Mouse (Mus musculus) midbrain, embryonic 12.5 days (tissue): Measurements from ENCODE around the gene Fbxo47. TPM values are rescaled to one million over a fixed set of nuclear protein-coding genes. Genes with fewer than 3 reads are reported as not detected.
A peak's percentile ranks its signal among the peaks of the same experiment; 100 is the strongest.

Source experiments
- ATAC-seq: fragments of 200-750 bp; cut with Nextera tagmentation; 2 replicates; pipeline ENCODE4 v1.8.0; 2017; ENCODE audit warnings: low read depth, moderate TSS enrichment, moderate library complexity; ENCODE audit not compliant: low FRiP score
- H3K27ac ChIP-seq: fragments of 300-500 bp; sonication (generic); replicated peaks from 2 replicates; pipeline ENCODE4 v1.5.1; 2016; ENCODE audit warnings: mild to moderate bottlenecking
- H3K27me3 ChIP-seq: fragments of 300-500 bp; sonication (generic); 2 replicates; pipeline ENCODE4 v1.6.1; 2016; ENCODE audit warnings: mild to moderate bottlenecking
- H3K36me3 ChIP-seq: fragments of 300-500 bp; sonication (generic); 2 replicates; pipeline ENCODE4 v1.6.1; 2016
- H3K4me1 ChIP-seq: fragments of 300-500 bp; sonication (generic); 2 replicates; pipeline ENCODE4 v1.6.1; 2016
- H3K4me2 ChIP-seq: fragments of 300-500 bp; sonication (generic); replicated peaks from 2 replicates; pipeline ENCODE4 v1.6.1; 2016; ENCODE audit warnings: mild to moderate bottlenecking, moderate library complexity
- H3K4me3 ChIP-seq: fragments of 300-500 bp; sonication (generic); 2 replicates; pipeline ENCODE4 v1.5.1; 2016; ENCODE audit warnings: mild to moderate bottlenecking
- H3K9ac ChIP-seq: fragments of 300-500 bp; sonication (generic); replicated peaks from 2 replicates; pipeline ENCODE4 v1.6.1; 2016; ENCODE audit warnings: mild to moderate bottlenecking, moderate library complexity
- H3K9me3 ChIP-seq: fragments of 300-500 bp; sonication (generic); 2 replicates; pipeline ENCODE4 v1.6.1; 2016; ENCODE audit warnings: mild to moderate bottlenecking
- WGBS: fragments of 180-500 bp; shearing (Covaris S2); methylation state at CpG from one replicate; pipeline ENCODE4 v1.1.7; 2016; 5-methylcytosine and 5-hydroxymethylcytosine counted together
- polyA plus RNA-seq: library from polyadenylated mRNA; unstranded; fragments of >200 nt; fragmentation: Nextera tagmentation; extraction: Ambion mirVana; gene quantifications from 2 replicates; pipeline ENCODE4 v1.2.1, GENCODE M21; 2016

The Fbxo47 gene
- polyA plus RNA-seq, 1 experiment from 2014 or later = 0.54 TPM

- Histone ChIP-seq H3K9me3 (no peaks in the 10 kb centered on the region), H3K4me3 (no peak overlapping the region), H3K36me3 (peaks cover 26% of the 10 kb centered on the region), H3K4me2 (no peak overlapping the region), H3K27me3 (no peaks in the 10 kb centered on the region), H3K4me1 (peaks cover 62% of the 10 kb centered on the region), H3K9ac (no peak overlapping the region), H3K27ac (0 out of 2 replicates have a peak overlapping the region, but pooled peaks have one; percentile 35)
- 41% methylated on average over 5 of the region's 5 CpGs for WGBS
- no peak for ATAC-seq
These were observed 66.6 kb downstream of the Fbxo47 start for GRCm38 (mm10) chr11:97817379-97817778.

- Histone ChIP-seq H3K4me2 (no peak overlapping the region), H3K9ac (no peak overlapping the region), H3K36me3 (peaks cover 26% of the 10 kb centered on the region), H3K27me3 (no peaks in the 10 kb centered on the region), H3K9me3 (no peaks in the 10 kb centered on the region), H3K27ac (no peak overlapping the region; the same call in 1 of the 2 replicates), H3K4me1 (peaks cover 66% of the 10 kb centered on the region), H3K4me3 (no peak overlapping the region)
- ATAC-seq = no peak
- 60% methylated on average over 9 of the region's 9 CpGs for WGBS
These were observed 67.0 kb downstream of the Fbxo47 start for GRCm38 (mm10) chr11:97816916-97817315.

DNA sequence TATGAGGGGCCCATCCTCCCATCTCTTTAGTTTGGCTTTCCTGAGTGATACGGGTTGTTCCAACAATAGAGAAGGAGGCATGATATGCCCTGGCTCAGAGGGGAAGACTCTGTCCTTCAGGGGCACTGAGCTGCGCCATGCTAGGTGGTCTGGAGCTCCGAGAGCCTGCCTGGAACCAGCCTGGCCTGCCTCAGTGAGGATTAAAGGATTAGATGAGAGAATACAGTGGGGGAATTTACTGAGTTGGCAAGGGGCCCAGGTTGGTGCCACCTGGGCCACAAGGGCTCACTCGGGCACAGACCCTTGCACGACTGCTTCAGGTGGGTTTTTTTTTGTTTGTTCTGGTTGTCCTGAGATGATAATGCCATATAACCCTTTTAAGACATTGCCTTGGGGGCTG, 67.8 kb downstream of the Fbxo47 start:
- H3K9me3 ChIP-seq = no peaks in the 10 kb centered on the region
- H3K36me3 ChIP-seq = peaks cover 23% of the 10 kb centered on the region
- no peak overlapping the region for H3K4me2 ChIP-seq
- no peaks in the 10 kb centered on the region for H3K27me3 ChIP-seq
- peak overlapping the region; percentile 21; the same call in 1 of the 2 replicates for H3K27ac ChIP-seq
- peaks cover 74% of the 10 kb centered on the region for H3K4me1 ChIP-seq
- no peak for ATAC-seq
- no peak overlapping the region for H3K9ac ChIP-seq
- WGBS = 37% methylated on average over 5 of the region's 5 CpGs
- H3K4me3 ChIP-seq = no peak overlapping the region

- Histone ChIP-seq H3K9ac (0 out of 2 replicates have a peak overlapping the region, but pooled peaks have one; percentile 15), H3K27me3 (no peaks in the 10 kb centered on the region), H3K4me1 (peaks cover 77% of the 10 kb centered on the region), H3K27ac (peak overlapping the region; percentile 21; the same call in 1 of the 2 replicates), H3K4me2 (no peak overlapping the region), H3K9me3 (no peaks in the 10 kb centered on the region), H3K36me3 (peaks cover 22% of the 10 kb centered on the region), H3K4me3 (no peak overlapping the region)
- WGBS = 62% methylated on average over 11 of the region's 11 CpGs
- no peak for ATAC-seq
These were observed 68.2 kb downstream of the Fbxo47 start for GRCm38 (mm10) chr11:97815736-97816135.

- Histone ChIP-seq H3K4me3 (no peak overlapping the region), H3K4me2 (no peak overlapping the region), H3K27me3 (no peaks in the 10 kb centered on the region), H3K4me1 (peaks cover 87% of the 10 kb centered on the region), H3K27ac (peak overlapping the region; percentile 94), H3K9me3 (no peaks in the 10 kb centered on the region), H3K36me3 (peaks cover 30% of the 10 kb centered on the region), H3K9ac (peak overlapping the region; percentile 40; the same call in 1 of the 2 replicates)
- ATAC-seq = no peak
- WGBS = 78% methylated on average over 17 of the region's 17 CpGs
These were observed 70.0 kb downstream of the Fbxo47 start for GRCm38 (mm10) chr11:97813746-97814515.

GRCm38 (mm10) chr11:97813085-97813484, 70.9 kb downstream of the Fbxo47 start:
- H3K4me2 ChIP-seq = peak overlapping the region; percentile 46
- H3K4me1 ChIP-seq = peaks cover 87% of the 10 kb centered on the region
- ATAC-seq = peak; percentile 45
- H3K9ac ChIP-seq = peak overlapping the region; percentile 40
- H3K27me3 ChIP-seq = no peaks in the 10 kb centered on the region
- WGBS = 32% methylated on average over 7 of the region's 7 CpGs
- H3K9me3 ChIP-seq = no peaks in the 10 kb centered on the region
- peaks cover 37% of the 10 kb centered on the region for H3K36me3 ChIP-seq
- peak overlapping the region; percentile 13; the same call in 1 of the 2 replicates for H3K4me3 ChIP-seq
- peak overlapping the region; percentile 94 for H3K27ac ChIP-seq

- Histone ChIP-seq H3K36me3 (peaks cover 38% of the 10 kb centered on the region), H3K9ac (peak overlapping the region; percentile 40), H3K4me2 (peak overlapping the region; percentile 46), H3K27ac (peak overlapping the region; percentile 94), H3K4me3 (peak overlapping the region; percentile 13; the same call in 1 of the 2 replicates), H3K4me1 (peaks cover 87% of the 10 kb centered on the region), H3K9me3 (no peaks in the 10 kb centered on the region), H3K27me3 (no peaks in the 10 kb centered on the region)
- ATAC-seq = peak; percentile 90
- WGBS = 9% methylated on average over 3 of the region's 3 CpGs
These were observed 71.4 kb downstream of the Fbxo47 start for GRCm38 (mm10) chr11:97812491-97812921.

- Histone ChIP-seq H3K27me3 (no peaks in the 10 kb centered on the region), H3K9ac (peak overlapping the region; percentile 40), H3K4me3 (no peak overlapping the region), H3K27ac (peak overlapping the region; percentile 94), H3K4me2 (peak overlapping the region; percentile 46), H3K36me3 (peaks cover 42% of the 10 kb centered on the region), H3K9me3 (no peaks in the 10 kb centered on the region), H3K4me1 (peaks cover 84% of the 10 kb centered on the region)
- WGBS = 24% methylated on average over 12 of the region's 13 CpGs
- peak; percentile 7; the same call in 1 of the 2 replicates for ATAC-seq
These were observed 72.2 kb downstream of the Fbxo47 start for GRCm38 (mm10) chr11:97811569-97812362.

DNA sequence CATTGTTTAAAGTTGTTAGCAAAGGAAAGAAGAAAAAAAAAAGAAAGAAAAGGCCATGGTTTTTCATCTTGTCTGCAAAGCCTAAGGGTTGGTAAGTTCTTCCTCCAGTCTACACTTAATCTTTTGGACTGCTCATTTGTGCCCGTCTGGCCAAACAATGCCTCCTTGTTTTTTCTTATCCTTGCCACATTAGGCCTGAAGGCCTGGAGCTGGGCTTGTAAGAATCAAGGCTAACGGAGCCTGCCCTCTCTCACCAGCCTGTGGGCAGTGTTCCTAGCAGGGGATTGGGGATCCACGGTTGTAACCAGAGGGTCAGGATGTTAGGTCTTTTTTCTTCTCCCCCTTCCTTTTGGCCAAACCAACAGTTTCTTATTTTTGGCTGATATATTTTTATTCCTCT, 73.0 kb downstream of the Fbxo47 start:
- peak overlapping the region; percentile 94; the same call in 1 of the 2 replicates for H3K27ac ChIP-seq
- H3K27me3 ChIP-seq = no peaks in the 10 kb centered on the region
- H3K9me3 ChIP-seq = no peaks in the 10 kb centered on the region
- no peak overlapping the region for H3K4me3 ChIP-seq
- peaks cover 87% of the 10 kb centered on the region for H3K4me1 ChIP-seq
- WGBS = 9% methylated on average over 3 of the region's 3 CpGs
- H3K36me3 ChIP-seq = peaks cover 40% of the 10 kb centered on the region
- no peak for ATAC-seq
- H3K9ac ChIP-seq = no peak overlapping the region
- 0 out of 2 replicates have a peak overlapping the region, but pooled peaks have one; percentile 46 for H3K4me2 ChIP-seq

DNA sequence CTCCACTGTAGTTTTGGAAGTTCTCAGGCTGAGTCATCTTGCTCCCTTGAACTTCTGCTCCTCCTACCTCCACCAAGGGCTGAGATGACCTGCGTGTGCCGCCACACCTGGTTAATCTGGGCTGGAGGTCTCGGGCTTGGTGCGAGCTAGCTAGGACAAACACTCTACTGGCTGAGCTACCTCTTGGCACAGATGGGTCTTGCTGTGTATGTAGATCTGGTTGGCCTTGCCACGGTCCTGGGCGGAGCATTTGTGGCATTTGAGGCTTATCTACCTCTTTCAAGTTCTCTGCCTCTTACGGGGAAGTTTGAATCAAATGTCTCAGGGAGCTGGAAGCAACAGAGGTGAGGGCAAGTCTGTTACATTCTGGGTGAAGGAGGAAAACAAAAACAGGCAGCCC, 73.6 kb downstream of the Fbxo47 start:
- peaks cover 35% of the 10 kb centered on the region for H3K36me3 ChIP-seq
- no peak overlapping the region for H3K4me2 ChIP-seq
- H3K9me3 ChIP-seq = no peaks in the 10 kb centered on the region
- no peaks in the 10 kb centered on the region for H3K27me3 ChIP-seq
- ATAC-seq = no peak
- H3K27ac ChIP-seq = peak overlapping the region; percentile 27; the same call in 1 of the 2 replicates
- peaks cover 87% of the 10 kb centered on the region for H3K4me1 ChIP-seq
- H3K9ac ChIP-seq = no peak overlapping the region
- WGBS = 78% methylated on average over 7 of the region's 7 CpGs
- no peak overlapping the region for H3K4me3 ChIP-seq

DNA sequence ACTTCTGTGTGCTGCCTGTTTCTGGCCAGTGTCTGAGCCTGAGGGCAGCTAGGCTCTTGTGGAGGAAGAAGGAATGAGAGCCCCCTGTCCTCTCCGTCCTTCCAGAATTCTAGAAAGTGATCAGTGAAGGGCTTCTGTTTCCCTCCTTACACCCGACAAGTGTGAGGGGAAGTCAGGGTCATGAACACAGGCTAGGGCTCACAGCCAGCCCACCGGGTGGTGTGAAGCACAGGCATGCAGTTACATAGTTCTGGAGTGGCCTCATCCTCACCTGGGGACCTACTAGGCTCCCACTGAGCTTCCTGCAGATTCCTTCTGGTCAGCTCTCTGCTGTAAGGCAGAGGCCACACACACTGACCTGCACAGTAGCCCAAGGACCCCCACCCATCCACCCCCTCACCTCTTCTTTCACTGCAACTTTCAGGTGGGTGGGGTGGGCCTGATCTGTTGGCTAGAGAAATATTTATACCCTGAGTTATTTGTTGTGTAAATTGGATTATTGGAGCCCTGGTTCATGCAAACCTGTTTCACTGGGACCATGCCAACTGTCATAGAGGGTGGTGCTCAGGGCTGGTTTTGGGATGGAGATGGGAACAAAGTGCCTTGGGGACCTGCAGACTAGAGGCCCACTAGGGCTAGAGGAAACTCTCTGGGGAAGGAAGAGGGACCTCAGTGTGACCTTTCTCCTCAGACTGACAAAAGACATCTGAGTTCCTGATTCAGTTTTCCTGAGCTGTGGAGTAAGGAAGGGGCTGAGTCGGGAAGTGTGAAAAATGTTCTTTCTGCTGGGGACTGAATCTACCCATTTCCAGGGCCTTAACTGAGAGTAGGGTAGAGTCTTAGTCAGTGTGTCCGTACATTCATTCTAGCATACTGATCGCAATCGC, 74.5 kb downstream of the Fbxo47 start:
- WGBS = 76% methylated on average over 7 of the region's 7 CpGs
- H3K9ac ChIP-seq = peak overlapping the region; percentile 16; the same call in 1 of the 2 replicates
- H3K27me3 ChIP-seq = no peaks in the 10 kb centered on the region
- H3K4me2 ChIP-seq = no peak overlapping the region
- H3K4me3 ChIP-seq = no peak overlapping the region
- H3K4me1 ChIP-seq = peaks cover 91% of the 10 kb centered on the region
- ATAC-seq = no peak
- 0 out of 2 replicates have a peak overlapping the region, but pooled peaks have one; percentile 49 for H3K27ac ChIP-seq
- no peaks in the 10 kb centered on the region for H3K9me3 ChIP-seq
- peaks cover 30% of the 10 kb centered on the region for H3K36me3 ChIP-seq
